Mouse (Mus musculus): Measurements from ENCODE around the gene Aamp. TPM values are rescaled to one million over a fixed set of nuclear protein-coding genes. Genes with fewer than 3 reads are reported as not detected.
A peak's percentile ranks its signal among the peaks of the same experiment; 100 is the strongest.

Gene Aamp
- polyA plus RNA-seq, 1 experiment from 2014 or later, result 252 TPM

DNA sequence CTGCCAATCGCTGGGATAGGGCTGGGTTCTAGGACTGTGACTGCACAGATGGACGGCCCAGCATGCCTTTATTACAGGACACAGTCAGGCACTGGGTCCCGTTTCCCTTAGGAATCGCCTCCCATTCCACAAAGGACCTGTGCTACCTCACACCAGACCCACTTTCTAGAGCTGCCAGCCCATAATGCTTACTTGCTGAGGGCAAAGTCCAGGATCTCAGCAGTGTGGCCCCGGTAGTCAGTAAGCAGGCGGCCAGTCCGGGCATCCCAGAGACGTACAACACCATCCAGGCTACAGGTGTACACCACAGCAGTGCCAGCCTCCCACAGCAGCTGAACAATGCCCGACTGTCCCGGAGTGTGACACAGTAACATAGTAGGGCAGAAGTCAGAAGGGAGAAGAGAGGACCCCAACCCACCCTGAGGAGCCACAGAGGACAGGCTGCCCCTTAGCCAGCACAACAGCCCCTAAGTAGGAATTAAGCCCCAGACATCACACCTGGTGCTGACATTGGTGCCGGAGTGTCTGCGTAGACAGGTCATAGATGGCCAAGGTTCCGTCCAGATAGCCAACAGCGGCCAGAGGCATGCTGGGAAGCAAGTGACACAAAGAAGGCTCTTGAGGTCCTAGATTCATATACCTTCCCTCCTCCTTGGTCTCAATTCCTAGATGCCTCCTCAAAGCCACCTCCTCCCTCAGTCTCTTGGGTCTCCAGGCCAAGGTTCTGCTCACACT lies 3.8 kb downstream of the Aamp start:
- Histone ChIP-seq H3K27me3 (replicated peaks; ENCODE audit: control insufficient read depth, insufficient read depth, low read length) (no peaks in the 10 kb centered on the region), H3K27ac (ENCODE audit: low read depth) (no peak overlapping the region), H3K9me3 (ENCODE audit: control insufficient read depth, low read length) (no peaks in the 10 kb centered on the region), H3K4me3 (ENCODE audit: low read depth, low read length) (no peak overlapping the region), H3K4me1 (replicated peaks; ENCODE audit: control insufficient read depth, insufficient read depth, low read length) (peaks cover 40% of the 10 kb centered on the region), H3K36me3 (ENCODE audit: control insufficient read depth, insufficient read depth, low read length) (peaks cover 44% of the 10 kb centered on the region), H3K4me2 (ENCODE audit: low read length) (no peak overlapping the region), H3K9ac (ENCODE audit: low read length) (no peak overlapping the region)
- ATAC-seq (replicated peaks; ENCODE audit: low FRiP score, low TSS enrichment, low read depth), result no peak
- WGBS, result 90% methylated on average over 14 of the region's 14 CpGs
- no peak for DNase-seq (ENCODE audit: low spot score)

DNA sequence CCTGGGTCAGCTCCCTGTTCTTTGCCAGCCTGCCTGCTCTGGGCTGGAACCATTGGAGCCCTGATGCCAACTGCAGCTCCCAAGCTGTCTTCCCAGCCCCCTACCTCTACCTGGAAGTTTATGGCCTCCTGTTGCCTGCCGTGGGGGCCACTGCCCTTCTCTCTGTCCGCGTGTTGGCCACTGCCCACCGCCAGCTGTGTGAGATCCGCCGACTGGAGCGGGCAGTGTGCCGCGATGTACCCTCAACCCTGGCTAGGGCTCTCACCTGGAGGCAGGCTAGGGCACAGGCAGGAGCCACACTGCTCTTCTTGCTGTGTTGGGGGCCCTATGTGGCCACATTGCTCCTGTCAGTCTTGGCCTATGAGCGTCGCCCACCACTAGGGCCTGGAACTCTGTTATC lies 5.5 kb downstream of the Aamp start:
- H3K4me3 ChIP-seq (ENCODE audit: low read depth, low read length), result no peak overlapping the region
- H3K4me1 ChIP-seq (replicated peaks; ENCODE audit: control insufficient read depth, insufficient read depth, low read length), result peaks cover 52% of the 10 kb centered on the region
- 87% methylated on average over 11 of the region's 11 CpGs for WGBS
- peaks cover 44% of the 10 kb centered on the region for H3K36me3 ChIP-seq (ENCODE audit: control insufficient read depth, insufficient read depth, low read length)
- H3K9me3 ChIP-seq (ENCODE audit: control insufficient read depth, low read length), result no peaks in the 10 kb centered on the region
- H3K4me2 ChIP-seq (ENCODE audit: low read length), result no peak overlapping the region
- no peak for DNase-seq (ENCODE audit: low spot score)
- no peak overlapping the region for H3K9ac ChIP-seq (ENCODE audit: low read length)
- ATAC-seq (replicated peaks; ENCODE audit: low FRiP score, low TSS enrichment, low read depth), result no peak
- no peaks in the 10 kb centered on the region for H3K27me3 ChIP-seq (replicated peaks; ENCODE audit: control insufficient read depth, insufficient read depth, low read length)
- H3K27ac ChIP-seq (ENCODE audit: low read depth), result no peak overlapping the region

DNA sequence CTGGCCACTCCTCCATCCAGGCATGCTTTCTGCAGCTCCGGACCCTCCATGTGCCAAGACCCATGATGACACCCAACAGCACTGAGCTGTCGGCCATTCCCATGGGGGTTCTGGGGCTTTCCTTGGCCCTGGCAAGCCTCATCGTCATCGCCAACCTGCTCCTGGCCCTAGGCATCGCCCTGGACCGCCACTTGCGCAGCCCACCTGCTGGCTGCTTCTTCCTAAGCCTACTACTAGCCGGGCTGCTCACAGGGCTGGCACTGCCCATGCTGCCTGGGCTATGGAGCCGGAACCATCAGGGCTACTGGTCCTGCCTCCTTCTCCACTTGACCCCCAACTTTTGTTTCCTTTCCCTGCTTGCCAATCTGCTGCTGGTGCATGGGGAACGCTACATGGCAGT lies 6.0 kb downstream of the Aamp start, which contains the start of gene Gpbar1:
Gene Gpbar1 (plus strand): TSS at position 13 of the 400 bp plus-strand sequence.
- no peaks in the 10 kb centered on the region for H3K9me3 ChIP-seq (ENCODE audit: control insufficient read depth, low read length)
- ATAC-seq (replicated peaks; ENCODE audit: low FRiP score, low TSS enrichment, low read depth) (no peak), DNase-seq (ENCODE audit: low spot score) (no peak)
- H3K9ac ChIP-seq (ENCODE audit: low read length), result peak within 1 kb of the TSS; percentile 22
- peaks cover 44% of the 10 kb centered on the region for H3K36me3 ChIP-seq (ENCODE audit: control insufficient read depth, insufficient read depth, low read length)
- peak within 1 kb of the TSS; percentile 27 for H3K4me3 ChIP-seq (ENCODE audit: low read depth, low read length)
- peak within 1 kb of the TSS; percentile 40 for H3K4me2 ChIP-seq (ENCODE audit: low read length)
- peaks cover 52% of the 10 kb centered on the region for H3K4me1 ChIP-seq (replicated peaks; ENCODE audit: control insufficient read depth, insufficient read depth, low read length)
- WGBS, result 88% methylated on average over 10 of the region's 10 CpGs
- H3K27ac ChIP-seq (ENCODE audit: low read depth), result no peak within 1 kb of the TSS
- H3K27me3 ChIP-seq (replicated peaks; ENCODE audit: control insufficient read depth, insufficient read depth, low read length), result no peaks in the 10 kb centered on the region

DNA sequence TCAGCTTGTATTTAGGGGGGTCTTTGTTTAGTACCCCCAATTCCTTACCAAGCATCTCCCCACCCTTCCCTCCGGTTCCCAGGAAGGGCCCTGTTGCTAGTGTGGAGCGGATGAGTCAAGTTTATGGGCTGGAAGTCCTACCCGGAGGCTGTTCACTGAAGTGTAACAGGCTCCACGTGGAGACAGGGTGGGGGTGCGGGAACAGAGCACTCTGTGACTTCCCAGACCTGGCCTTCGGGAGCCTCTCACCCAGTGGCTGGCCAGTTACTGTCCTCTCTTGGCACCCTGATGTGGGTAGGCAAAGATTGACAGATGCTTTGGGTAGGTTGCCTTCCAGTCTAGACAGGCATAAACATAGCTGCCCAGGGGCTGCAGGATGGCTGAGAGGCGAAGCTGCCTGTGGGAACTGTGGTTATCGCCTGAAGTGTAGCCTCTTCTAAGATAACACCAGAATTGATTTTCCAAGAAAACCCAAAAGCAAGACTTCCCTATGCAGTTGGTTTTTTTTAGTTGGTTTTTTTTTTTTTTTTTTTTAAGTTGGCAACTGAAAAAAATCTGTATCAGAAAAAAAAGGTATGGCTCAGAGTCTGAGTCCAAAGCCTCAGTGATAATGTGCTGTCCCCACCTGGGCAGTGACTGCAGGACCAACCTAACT lies 6.5 kb downstream of the Aamp start:
- WGBS, result 30% methylated on average over 8 of the region's 8 CpGs
- no peaks in the 10 kb centered on the region for H3K27me3 ChIP-seq (replicated peaks; ENCODE audit: control insufficient read depth, insufficient read depth, low read length)
- H3K9me3 ChIP-seq (ENCODE audit: control insufficient read depth, low read length), result no peaks in the 10 kb centered on the region
- H3K27ac ChIP-seq (ENCODE audit: low read depth), result no peak overlapping the region
- DNase-seq (ENCODE audit: low spot score) (no peak), ATAC-seq (replicated peaks; ENCODE audit: low FRiP score, low TSS enrichment, low read depth) (no peak)
- peak overlapping the region; percentile 40 for H3K4me2 ChIP-seq (ENCODE audit: low read length)
- H3K36me3 ChIP-seq (ENCODE audit: control insufficient read depth, insufficient read depth, low read length), result peaks cover 42% of the 10 kb centered on the region
- H3K9ac ChIP-seq (ENCODE audit: low read length), result peak overlapping the region; percentile 22; the same call in 1 of the 2 replicates
- H3K4me1 ChIP-seq (replicated peaks; ENCODE audit: control insufficient read depth, insufficient read depth, low read length), result peaks cover 50% of the 10 kb centered on the region
- H3K4me3 ChIP-seq (ENCODE audit: low read depth, low read length), result peak overlapping the region; percentile 27

DNA sequence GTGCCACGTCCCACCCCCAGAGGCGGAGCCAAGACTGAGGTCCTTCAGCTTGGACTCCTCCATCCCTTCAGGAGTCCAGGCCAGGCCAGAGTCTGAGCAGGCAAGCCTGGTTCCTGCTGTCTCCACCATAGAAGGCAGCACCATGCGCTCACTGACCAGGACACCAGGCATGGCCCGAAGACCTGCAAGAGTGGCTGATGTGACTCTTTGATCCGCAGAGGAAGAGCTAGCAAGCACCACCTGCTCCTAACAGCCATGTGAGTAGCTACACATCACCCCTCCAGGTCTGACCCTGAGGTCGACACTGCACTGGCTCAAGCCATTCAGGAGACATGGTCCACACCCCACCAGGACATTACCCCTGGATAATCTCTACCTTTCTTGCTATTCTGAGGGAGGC lies 7.5 kb downstream of the Aamp start:
- no peak for ATAC-seq (replicated peaks; ENCODE audit: low FRiP score, low TSS enrichment, low read depth)
- Histone ChIP-seq H3K27me3 (replicated peaks; ENCODE audit: control insufficient read depth, insufficient read depth, low read length) (no peaks in the 10 kb centered on the region), H3K4me2 (ENCODE audit: low read length) (peak overlapping the region; percentile 40), H3K4me3 (ENCODE audit: low read depth, low read length) (peak overlapping the region; percentile 27), H3K36me3 (ENCODE audit: control insufficient read depth, insufficient read depth, low read length) (peaks cover 33% of the 10 kb centered on the region), H3K4me1 (replicated peaks; ENCODE audit: control insufficient read depth, insufficient read depth, low read length) (peaks cover 41% of the 10 kb centered on the region), H3K9me3 (ENCODE audit: control insufficient read depth, low read length) (no peaks in the 10 kb centered on the region), H3K9ac (ENCODE audit: low read length) (no peak overlapping the region; the same call in 1 of the 2 replicates), H3K27ac (ENCODE audit: low read depth) (no peak overlapping the region)
- 45% methylated on average over 6 of the region's 6 CpGs for WGBS
- DNase-seq (ENCODE audit: low spot score), result no peak

DNA sequence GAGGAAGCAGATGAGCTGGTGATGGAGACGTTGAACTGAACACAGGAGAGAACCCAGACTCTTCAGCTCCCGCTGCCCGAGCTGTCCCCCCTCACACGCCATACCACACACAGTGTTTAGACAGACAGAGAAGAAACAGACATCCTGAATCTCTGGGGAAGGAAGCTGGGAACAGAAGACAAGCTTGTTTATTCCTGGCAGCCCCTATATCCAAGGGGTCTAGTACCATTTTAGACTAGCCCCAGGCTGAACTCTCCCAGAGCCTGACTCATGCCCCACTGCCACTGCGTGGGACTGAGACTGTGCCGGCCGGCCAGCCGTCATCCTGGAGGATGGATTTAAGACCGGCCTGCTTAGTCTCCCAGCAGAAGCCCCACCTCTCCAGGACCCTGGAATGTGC lies 9.5 kb downstream of the Aamp start:
- 10% methylated on average over 9 of the region's 9 CpGs for WGBS
- peak; percentile 73 for DNase-seq (ENCODE audit: low spot score)

DNA sequence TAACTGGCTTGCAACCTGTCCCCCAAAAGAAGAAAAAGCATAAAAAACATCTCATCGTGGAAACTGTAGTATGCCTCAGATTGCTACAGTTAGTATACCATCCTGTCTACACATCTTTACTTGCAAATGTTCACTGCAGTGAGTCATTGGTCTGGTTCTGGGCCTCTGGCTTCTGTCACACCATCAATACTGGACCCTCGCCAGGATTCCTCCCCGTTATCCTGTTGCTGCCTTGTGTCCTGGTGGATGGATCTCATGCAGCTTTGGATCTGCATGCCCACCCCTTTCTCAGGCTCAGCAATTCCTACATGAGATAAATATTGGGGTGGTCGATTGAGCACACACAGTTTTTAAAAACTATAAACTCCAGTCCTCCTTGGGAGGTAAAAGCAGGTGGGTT lies 12.9 kb downstream of the Aamp start:
- peak overlapping the region; percentile 76 for H3K27ac ChIP-seq (ENCODE audit: low read depth)
- no peaks in the 10 kb centered on the region for H3K27me3 ChIP-seq (replicated peaks; ENCODE audit: control insufficient read depth, insufficient read depth, low read length)
- no peaks in the 10 kb centered on the region for H3K9me3 ChIP-seq (ENCODE audit: control insufficient read depth, low read length)
- H3K4me2 ChIP-seq (ENCODE audit: low read length), result no peak overlapping the region
- DNase-seq (ENCODE audit: low spot score) (peak; percentile 79), ATAC-seq (replicated peaks; ENCODE audit: low FRiP score, low TSS enrichment, low read depth) (no peak)
- H3K9ac ChIP-seq (ENCODE audit: low read length), result no peak overlapping the region
- WGBS, result 29% methylated on average over 4 of the region's 4 CpGs
- peaks cover 38% of the 10 kb centered on the region for H3K4me1 ChIP-seq (replicated peaks; ENCODE audit: control insufficient read depth, insufficient read depth, low read length)
- H3K36me3 ChIP-seq (ENCODE audit: control insufficient read depth, insufficient read depth, low read length), result peaks cover 26% of the 10 kb centered on the region
- no peak overlapping the region for H3K4me3 ChIP-seq (ENCODE audit: low read depth, low read length)

More for the DNA sequence above, 9.5 kb downstream of the Aamp start:
- H3K4me1 ChIP-seq (replicated peaks; ENCODE audit: control insufficient read depth, insufficient read depth, low read length), result peaks cover 53% of the 10 kb centered on the region
- H3K9me3 ChIP-seq (ENCODE audit: control insufficient read depth, low read length), result no peaks in the 10 kb centered on the region
- no peak overlapping the region for H3K4me3 ChIP-seq (ENCODE audit: low read depth, low read length)
- peak overlapping the region; percentile 39 for H3K4me2 ChIP-seq (ENCODE audit: low read length)
- H3K9ac ChIP-seq (ENCODE audit: low read length), result no peak overlapping the region
- peak overlapping the region; percentile 88 for H3K27ac ChIP-seq (ENCODE audit: low read depth)
- no peaks in the 10 kb centered on the region for H3K27me3 ChIP-seq (replicated peaks; ENCODE audit: control insufficient read depth, insufficient read depth, low read length)
- peak; percentile 71 for ATAC-seq (replicated peaks; ENCODE audit: low FRiP score, low TSS enrichment, low read depth)
- peaks cover 13% of the 10 kb centered on the region for H3K36me3 ChIP-seq (ENCODE audit: control insufficient read depth, insufficient read depth, low read length)

DNA sequence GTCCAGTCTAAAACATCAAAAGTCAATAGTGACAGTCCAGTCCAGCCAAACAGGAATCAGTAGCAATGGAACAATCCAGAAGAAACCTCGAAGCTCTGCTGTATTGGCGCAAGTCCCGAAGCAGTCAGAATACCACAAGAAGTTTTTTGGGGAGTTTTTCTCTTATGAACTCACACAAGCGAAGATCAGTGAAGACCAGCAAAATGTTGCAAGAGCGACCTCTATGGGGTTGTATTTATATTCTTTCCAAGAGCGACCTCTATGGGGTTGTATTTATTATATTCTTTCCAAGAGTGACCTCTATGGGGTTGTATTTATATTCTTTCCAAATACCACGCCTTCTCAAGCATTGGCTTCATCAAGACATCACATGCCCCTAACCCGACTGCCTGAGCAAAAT lies 15.8 kb downstream of the Aamp start:
- Histone ChIP-seq H3K4me1 (replicated peaks; ENCODE audit: control insufficient read depth, insufficient read depth, low read length) (peaks cover 20% of the 10 kb centered on the region), H3K4me3 (ENCODE audit: low read depth, low read length) (no peak overlapping the region), H3K9me3 (ENCODE audit: control insufficient read depth, low read length) (no peaks in the 10 kb centered on the region), H3K9ac (ENCODE audit: low read length) (no peak overlapping the region), H3K36me3 (ENCODE audit: control insufficient read depth, insufficient read depth, low read length) (peaks cover 55% of the 10 kb centered on the region), H3K27me3 (replicated peaks; ENCODE audit: control insufficient read depth, insufficient read depth, low read length) (no peaks in the 10 kb centered on the region), H3K27ac (ENCODE audit: low read depth) (no peak overlapping the region), H3K4me2 (ENCODE audit: low read length) (no peak overlapping the region)
- DNase-seq (ENCODE audit: low spot score), result no peak
- no peak for ATAC-seq (replicated peaks; ENCODE audit: low FRiP score, low TSS enrichment, low read depth)
- WGBS, result 84% methylated on average over 8 of the region's 8 CpGs

Data from intestine, embryonic 14.5 days (tissue).